Mouse (Mus musculus) bone marrow macrophage, adult 2 months (primary cell): ENCODE data around the gene Cep295nl.

ENCODE experiments used
- CTCF ChIP-seq: IDR thresholded peaks from 2 replicates; pipeline ENCODE4 v1.5.1; 2012; ENCODE audit warnings: low read depth, mild to moderate bottlenecking, low read length, moderate library complexity
- POLR2A ChIP-seq: IDR thresholded peaks from 2 replicates; pipeline ENCODE4 v1.6.1; 2012; ENCODE audit warnings: mild to moderate bottlenecking, low read depth, low read length, borderline replicate concordance

- TF ChIP-seq POLR2A: no peak
- no peak for TF ChIP-seq CTCF
Observed at GRCm38 (mm10) chr11:118375881-118376280, 33.6 kb upstream of the Cep295nl start.
